Mouse (Mus musculus): ENCODE data around the gene Ptprs. TPM values are rescaled to one million over a fixed set of nuclear protein-coding genes. Genes with fewer than 3 reads are reported as not detected.

The Ptprs gene
- polyA plus RNA-seq, 1 experiment from 2014 or later: 44.7 TPM

DNA sequence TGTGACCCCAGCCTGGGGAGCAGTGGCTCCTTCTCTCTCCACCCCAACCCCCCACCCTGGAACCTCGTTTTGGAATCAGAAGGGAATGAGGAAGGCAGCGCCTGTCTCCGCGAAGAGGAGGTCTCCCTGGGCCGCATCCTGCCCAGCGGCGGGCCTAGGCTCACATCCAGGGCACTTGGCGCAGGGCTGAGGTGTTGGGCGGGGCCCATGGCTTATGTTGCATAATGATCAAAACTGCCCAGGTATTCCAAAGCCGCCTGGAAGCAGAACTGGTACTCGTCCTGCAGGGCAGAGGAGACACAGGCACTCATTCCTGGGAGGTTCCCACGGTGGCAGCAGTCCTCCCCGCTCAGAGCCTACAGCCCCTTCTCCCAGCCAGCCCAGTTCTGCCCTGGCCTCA is 63.2 kb downstream of the Ptprs start:
- no peak for DNase-seq (ENCODE audit: low spot score)
- Histone ChIP-seq H3K4me2 (ENCODE audit: low read length) (no peak overlapping the region), H3K9me3 (replicated peaks; ENCODE audit: low read length) (no peaks in the 10 kb centered on the region), H3K36me3 (ENCODE audit: insufficient read depth, low read length) (peaks cover 69% of the 10 kb centered on the region), H3K4me1 (replicated peaks; ENCODE audit: insufficient read depth, low read length) (peaks cover 3% of the 10 kb centered on the region; the same call in 1 of the 2 replicates), H3K4me3 (replicated peaks; ENCODE audit: low read depth, low read length) (no peak overlapping the region), H3K27ac (no peak overlapping the region), H3K27me3 (ENCODE audit: insufficient read depth, low read length) (no peaks in the 10 kb centered on the region), H3K9ac (ENCODE audit: low read depth, low read length) (no peak overlapping the region)
- 75% methylated on average over 13 of the region's 13 CpGs for WGBS
- no peak for TF ChIP-seq CTCF (IDR thresholded peaks at IDR 0.05; ENCODE audit: low read depth)
- no peak for ATAC-seq (replicated peaks; ENCODE audit: low FRiP score, low read depth)

DNA sequence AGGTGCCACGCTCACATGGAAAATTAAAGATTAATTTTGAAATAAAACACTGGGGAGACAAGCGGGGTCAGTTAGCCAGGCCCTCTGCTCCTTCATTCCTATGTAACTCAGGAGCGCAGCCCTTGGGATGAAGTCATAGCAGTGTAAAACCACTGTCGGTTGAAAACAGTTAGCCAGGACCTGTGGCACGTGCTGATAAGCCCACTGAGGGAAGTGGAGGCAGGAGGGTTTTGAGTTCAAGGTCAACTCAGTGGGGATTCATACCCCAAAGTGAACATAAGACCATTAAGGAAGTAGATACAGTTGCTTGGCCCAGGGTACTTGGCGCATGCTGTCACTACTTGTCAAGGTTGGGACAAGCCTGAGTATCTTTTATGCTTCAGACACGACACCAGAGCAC is 64.8 kb downstream of the Ptprs start:
- no peak overlapping the region for H3K9ac ChIP-seq (ENCODE audit: low read depth, low read length)
- H3K27ac ChIP-seq: no peak overlapping the region
- H3K4me3 ChIP-seq (replicated peaks; ENCODE audit: low read depth, low read length): no peak overlapping the region
- H3K9me3 ChIP-seq (replicated peaks; ENCODE audit: low read length): no peaks in the 10 kb centered on the region
- 95% methylated on average over 7 of the region's 7 CpGs for WGBS
- peaks cover 53% of the 10 kb centered on the region for H3K36me3 ChIP-seq (ENCODE audit: insufficient read depth, low read length)
- peaks cover 7% of the 10 kb centered on the region; the same call in 1 of the 2 replicates for H3K4me1 ChIP-seq (replicated peaks; ENCODE audit: insufficient read depth, low read length)
- no peak for TF ChIP-seq CTCF (IDR thresholded peaks at IDR 0.05; ENCODE audit: low read depth)
- ATAC-seq (replicated peaks; ENCODE audit: low FRiP score, low read depth) (no peak), DNase-seq (ENCODE audit: low spot score) (no peak)
- no peaks in the 10 kb centered on the region for H3K27me3 ChIP-seq (ENCODE audit: insufficient read depth, low read length)
- no peak overlapping the region for H3K4me2 ChIP-seq (ENCODE audit: low read length)

DNA sequence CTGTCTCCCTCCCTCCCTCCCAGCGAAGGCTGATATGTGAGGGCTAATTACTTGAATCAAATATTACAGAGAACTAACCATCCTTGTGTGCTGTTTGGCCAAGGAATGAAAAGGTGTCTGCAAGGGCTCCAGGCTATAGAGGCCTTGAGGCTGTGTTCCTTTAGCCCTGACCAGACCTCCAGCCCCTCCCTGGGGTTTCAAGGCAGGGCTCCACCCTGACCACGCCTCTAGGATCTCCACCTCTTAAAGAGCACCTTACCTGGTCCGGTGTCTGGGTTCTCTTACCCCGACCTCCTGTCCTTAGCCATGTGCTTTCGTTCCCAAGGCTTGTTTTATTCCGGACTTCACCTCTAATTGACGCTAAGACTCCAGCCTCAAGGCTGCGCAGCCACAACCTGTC is 66.5 kb downstream of the Ptprs start:
- Histone ChIP-seq H3K4me2 (ENCODE audit: low read length) (no peak overlapping the region), H3K9me3 (replicated peaks; ENCODE audit: low read length) (no peaks in the 10 kb centered on the region), H3K36me3 (ENCODE audit: insufficient read depth, low read length) (peaks cover 37% of the 10 kb centered on the region), H3K4me3 (replicated peaks; ENCODE audit: low read depth, low read length) (no peak overlapping the region), H3K27ac (no peak overlapping the region), H3K9ac (ENCODE audit: low read depth, low read length) (no peak overlapping the region), H3K27me3 (ENCODE audit: insufficient read depth, low read length) (no peaks in the 10 kb centered on the region), H3K4me1 (replicated peaks; ENCODE audit: insufficient read depth, low read length) (peaks cover 7% of the 10 kb centered on the region; the same call in 1 of the 2 replicates)
- no peak for TF ChIP-seq CTCF (IDR thresholded peaks at IDR 0.05; ENCODE audit: low read depth)
- 37% methylated on average over 8 of the region's 8 CpGs for WGBS
- DNase-seq (ENCODE audit: low spot score) (peak; percentile 30), ATAC-seq (replicated peaks; ENCODE audit: low FRiP score, low read depth) (no peak)

DNA sequence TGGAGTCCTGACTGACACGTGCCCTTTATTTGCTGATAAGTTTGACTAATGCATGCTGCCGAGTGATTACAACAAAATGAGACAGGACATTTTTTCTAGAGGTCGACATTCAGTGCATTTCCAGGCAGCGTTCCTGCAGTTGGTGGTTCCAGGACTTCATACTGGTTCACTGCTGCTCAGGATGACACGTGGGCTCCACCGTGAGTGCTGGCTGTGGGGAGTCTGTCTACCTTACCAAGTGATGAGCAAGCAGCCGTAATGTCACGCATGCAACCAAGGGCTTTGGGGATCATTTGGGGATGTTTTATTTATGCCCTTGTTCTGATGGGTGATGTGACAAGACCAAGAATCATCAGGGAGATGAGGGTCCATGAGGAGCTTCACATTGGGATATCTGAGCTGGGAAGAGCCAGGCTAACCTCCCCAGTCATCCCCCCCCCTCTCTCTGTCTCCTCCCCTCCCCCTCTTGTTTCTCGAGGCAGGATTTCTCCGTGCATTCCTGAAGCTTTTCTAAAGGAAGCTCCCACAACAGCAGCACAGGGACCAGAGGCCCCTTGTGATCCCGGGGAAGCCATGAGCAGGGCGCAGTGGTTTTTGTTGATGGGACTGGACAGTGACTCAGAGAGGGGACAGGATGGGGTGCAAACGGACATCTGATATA is 67.2 kb downstream of the Ptprs start:
- H3K4me2 ChIP-seq (ENCODE audit: low read length): no peak overlapping the region
- no peak overlapping the region for H3K27ac ChIP-seq
- no peaks in the 10 kb centered on the region for H3K27me3 ChIP-seq (ENCODE audit: insufficient read depth, low read length)
- no peaks in the 10 kb centered on the region for H3K9me3 ChIP-seq (replicated peaks; ENCODE audit: low read length)
- H3K4me1 ChIP-seq (replicated peaks; ENCODE audit: insufficient read depth, low read length): peaks cover 7% of the 10 kb centered on the region; the same call in 1 of the 2 replicates
- WGBS: 51% methylated on average over 13 of the region's 13 CpGs
- DNase-seq (ENCODE audit: low spot score) (peak; percentile 50), ATAC-seq (replicated peaks; ENCODE audit: low FRiP score, low read depth) (no peak)
- TF ChIP-seq CTCF (IDR thresholded peaks at IDR 0.05; ENCODE audit: low read depth): no peak
- H3K9ac ChIP-seq (ENCODE audit: low read depth, low read length): no peak overlapping the region
- no peak overlapping the region for H3K4me3 ChIP-seq (replicated peaks; ENCODE audit: low read depth, low read length)
- peaks cover 33% of the 10 kb centered on the region for H3K36me3 ChIP-seq (ENCODE audit: insufficient read depth, low read length)

DNA sequence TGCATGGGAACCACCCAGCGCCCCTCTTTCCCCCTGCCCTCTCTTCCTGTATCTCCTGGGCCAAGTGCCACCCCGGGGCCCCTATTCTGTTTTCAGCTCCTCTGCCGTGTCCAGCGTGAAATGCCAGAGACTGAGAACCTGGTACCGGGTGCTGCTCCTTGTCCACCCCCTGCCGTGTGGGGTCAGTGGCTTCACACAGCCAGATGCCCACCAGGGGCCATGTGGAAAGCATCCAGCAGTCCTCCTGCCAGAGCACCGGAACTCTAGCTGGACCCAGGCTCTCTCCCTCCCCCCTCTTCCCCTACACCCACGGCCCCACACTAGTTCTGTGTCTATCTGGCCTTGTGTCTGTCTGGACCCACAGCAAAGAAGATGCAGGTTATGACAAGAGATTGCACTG is 68.9 kb downstream of the Ptprs start:
- H3K4me2 ChIP-seq (ENCODE audit: low read length): no peak overlapping the region

DNA sequence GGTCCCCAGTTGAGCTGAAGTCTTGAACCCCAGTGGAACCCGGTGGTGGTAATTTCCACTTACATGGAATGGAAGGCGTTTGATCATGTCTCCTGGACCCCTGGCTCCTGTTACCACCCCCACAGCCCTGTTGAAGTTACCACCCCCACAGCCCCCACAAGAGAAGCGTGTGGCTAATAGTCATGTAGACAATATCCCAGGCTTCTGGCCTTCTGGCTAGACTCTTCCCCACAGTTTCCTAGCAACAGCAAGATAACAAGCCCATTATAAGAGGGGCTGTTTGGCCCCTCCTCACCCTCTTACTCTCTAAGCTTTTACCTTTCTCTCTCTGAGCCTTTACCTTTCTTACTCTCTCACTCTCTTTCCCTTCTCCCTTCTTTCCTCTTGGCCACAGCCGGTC is 69.4 kb downstream of the Ptprs start:
- H3K27ac ChIP-seq: no peak overlapping the region
- H3K9me3 ChIP-seq (replicated peaks; ENCODE audit: low read length): no peaks in the 10 kb centered on the region
- no peak for DNase-seq (ENCODE audit: low spot score)
- no peak overlapping the region for H3K4me3 ChIP-seq (replicated peaks; ENCODE audit: low read depth, low read length)
- H3K4me1 ChIP-seq (replicated peaks; ENCODE audit: insufficient read depth, low read length): peaks cover 7% of the 10 kb centered on the region; the same call in 1 of the 2 replicates
- TF ChIP-seq CTCF (IDR thresholded peaks at IDR 0.05; ENCODE audit: low read depth): no peak
- no peak overlapping the region for H3K4me2 ChIP-seq (ENCODE audit: low read length)
- WGBS: 61% methylated on average over 4 of the region's 4 CpGs
- no peaks in the 10 kb centered on the region for H3K27me3 ChIP-seq (ENCODE audit: insufficient read depth, low read length)
- no peak for ATAC-seq (replicated peaks; ENCODE audit: low FRiP score, low read depth)
- no peak overlapping the region for H3K9ac ChIP-seq (ENCODE audit: low read depth, low read length)
- peaks cover 33% of the 10 kb centered on the region for H3K36me3 ChIP-seq (ENCODE audit: insufficient read depth, low read length)

More for the DNA sequence above, 68.9 kb downstream of the Ptprs start:
- Histone ChIP-seq H3K27ac (no peak overlapping the region), H3K36me3 (ENCODE audit: insufficient read depth, low read length) (peaks cover 33% of the 10 kb centered on the region), H3K4me3 (replicated peaks; ENCODE audit: low read depth, low read length) (no peak overlapping the region), H3K9me3 (replicated peaks; ENCODE audit: low read length) (no peaks in the 10 kb centered on the region), H3K4me1 (replicated peaks; ENCODE audit: insufficient read depth, low read length) (peaks cover 7% of the 10 kb centered on the region; the same call in 1 of the 2 replicates), H3K27me3 (ENCODE audit: insufficient read depth, low read length) (no peaks in the 10 kb centered on the region), H3K9ac (ENCODE audit: low read depth, low read length) (no peak overlapping the region)
- no peak for TF ChIP-seq CTCF (IDR thresholded peaks at IDR 0.05; ENCODE audit: low read depth)
- DNase-seq (ENCODE audit: low spot score): no peak
- 30% methylated on average over 8 of the region's 8 CpGs for WGBS
- no peak for ATAC-seq (replicated peaks; ENCODE audit: low FRiP score, low read depth)
